Mouse (Mus musculus): ENCODE measurements around the gene Btbd9. TPM values are rescaled to one million over a fixed set of nuclear protein-coding genes. Genes with fewer than 3 reads are reported as not detected.

Gene Btbd9
- total RNA-seq, 2 experiments from 2014 or later, result 117 TPM

- no peak for DNase-seq (ENCODE audit: low spot score in 2 of 2)
These were observed 28.0 kb upstream of the Btbd9 start for GRCm38 (mm10) chr17:30604296-30604695.

GRCm38 (mm10) chr17:30602175-30602574, 25.9 kb upstream of the Btbd9 start:
- no peak for DNase-seq (ENCODE audit: low spot score in 2 of 2)

GRCm38 (mm10) chr17:30598300-30598699, 22.0 kb upstream of the Btbd9 start:
- no peak for DNase-seq (ENCODE audit: low spot score in 2 of 2)

- no peak for DNase-seq (ENCODE audit: low spot score in 2 of 2)
These were observed 21.5 kb upstream of the Btbd9 start for GRCm38 (mm10) chr17:30597786-30598185.

GRCm38 (mm10) chr17:30594846-30595245, 18.6 kb upstream of the Btbd9 start:
- DNase-seq (ENCODE audit: low spot score in 2 of 2), result no peak

GRCm38 (mm10) chr17:30594407-30594806, 18.1 kb upstream of the Btbd9 start:
- DNase-seq (ENCODE audit: low spot score in 2 of 2), result no peak

- DNase-seq (ENCODE audit: low spot score in 2 of 2), result peak; percentile 70 to 82
These were observed 14.3 kb upstream of the Btbd9 start for GRCm38 (mm10) chr17:30590417-30591198.

GRCm38 (mm10) chr17:30583258-30584001, 7.1 kb upstream of the Btbd9 start:
- DNase-seq (ENCODE audit: low spot score in 2 of 2), result peak in 1 of 2 experiments; percentile 76

- DNase-seq (ENCODE audit: low spot score in 2 of 2), result no peak
These were observed 6.0 kb upstream of the Btbd9 start for GRCm38 (mm10) chr17:30582313-30582712.

GRCm38 (mm10) chr17:30581201-30581600, 4.9 kb upstream of the Btbd9 start:
- DNase-seq (ENCODE audit: low spot score in 2 of 2), result peak; percentile 80 to 94

GRCm38 (mm10) chr17:30580781-30581180, 4.5 kb upstream of the Btbd9 start:
- DNase-seq (ENCODE audit: low spot score in 2 of 2), result peak in 1 of 2 experiments; percentile 81

GRCm38 (mm10) chr17:30576946-30577345, 658 bp upstream of the Btbd9 start:
- DNase-seq (ENCODE audit: low spot score in 2 of 2), result no peak

- peak; percentile 61 to 66 for DNase-seq (ENCODE audit: low spot score in 2 of 2)
These were observed 975 bp downstream of the Btbd9 start for GRCm38 (mm10) chr17:30575121-30575904.

- no peak for DNase-seq (ENCODE audit: low spot score in 2 of 2)
These were observed 1.6 kb downstream of the Btbd9 start for GRCm38 (mm10) chr17:30574783-30575075.

- no peak for DNase-seq (ENCODE audit: low spot score in 2 of 2)
These were observed 2.1 kb downstream of the Btbd9 start for GRCm38 (mm10) chr17:30573990-30574782.

- no peak for DNase-seq (ENCODE audit: low spot score in 2 of 2)
These were observed 5.3 kb downstream of the Btbd9 start for GRCm38 (mm10) chr17:30570971-30571370.

GRCm38 (mm10) chr17:30570173-30570572, 6.1 kb downstream of the Btbd9 start:
- DNase-seq (ENCODE audit: low spot score in 2 of 2), result no peak

- DNase-seq (ENCODE audit: low spot score in 2 of 2), result no peak
These were observed 7.8 kb downstream of the Btbd9 start for GRCm38 (mm10) chr17:30568473-30568872.

GRCm38 (mm10) chr17:30564971-30565370, 11.3 kb downstream of the Btbd9 start:
- DNase-seq (ENCODE audit: low spot score in 2 of 2), result no peak

GRCm38 (mm10) chr17:30564407-30564806, 11.9 kb downstream of the Btbd9 start:
- no peak for DNase-seq (ENCODE audit: low spot score in 2 of 2)

- no peak for DNase-seq (ENCODE audit: low spot score in 2 of 2)
These were observed 12.7 kb downstream of the Btbd9 start for GRCm38 (mm10) chr17:30563484-30564075.

Data from layer of hippocampus, postnatal 14 days (tissue).